Mouse (Mus musculus) kidney, adult 2 months (tissue): ENCODE measurements around the gene Ncor2.

ENCODE experiments used
- CTCF ChIP-seq: fragments of 200-500 bp; conservative IDR thresholded peaks from 2 replicates; pipeline ENCODE4 v1.5.1; 2011; ENCODE audit warnings: low read depth, mild to moderate bottlenecking, control low read depth, low read length, moderate library complexity, mixed read lengths; ENCODE audit not compliant: insufficient read depth, insufficient read length
- POLR2A ChIP-seq: fragments of 200-500 bp; IDR thresholded peaks from one replicate; pipeline ENCODE4 v1.6.1; 2011; ENCODE audit warnings: low read depth, low read length, control low read depth

- TF ChIP-seq CTCF: no peak
- TF ChIP-seq POLR2A: no peak
These were observed 80.3 kb downstream of the Ncor2 start for GRCm38 (mm10) chr5:125098692-125099091.
